Mouse (Mus musculus) bone marrow, adult 2 months (tissue): ENCODE data around the gene Mogs.

Experiments used
- CTCF ChIP-seq: fragments of 200-500 bp; IDR thresholded peaks from 2 replicates; pipeline ENCODE4 v1.5.1; 2011; ENCODE audit warnings: low read length, control low read depth; ENCODE audit not compliant: control insufficient read depth, insufficient read depth
- POLR2A ChIP-seq: fragments of 200-500 bp; IDR thresholded peaks from 2 replicates; pipeline ENCODE4 v1.6.1; 2011; ENCODE audit warnings: low read depth, mild to moderate bottlenecking, control low read depth, low read length, borderline replicate concordance; ENCODE audit not compliant: control insufficient read depth

DNA sequence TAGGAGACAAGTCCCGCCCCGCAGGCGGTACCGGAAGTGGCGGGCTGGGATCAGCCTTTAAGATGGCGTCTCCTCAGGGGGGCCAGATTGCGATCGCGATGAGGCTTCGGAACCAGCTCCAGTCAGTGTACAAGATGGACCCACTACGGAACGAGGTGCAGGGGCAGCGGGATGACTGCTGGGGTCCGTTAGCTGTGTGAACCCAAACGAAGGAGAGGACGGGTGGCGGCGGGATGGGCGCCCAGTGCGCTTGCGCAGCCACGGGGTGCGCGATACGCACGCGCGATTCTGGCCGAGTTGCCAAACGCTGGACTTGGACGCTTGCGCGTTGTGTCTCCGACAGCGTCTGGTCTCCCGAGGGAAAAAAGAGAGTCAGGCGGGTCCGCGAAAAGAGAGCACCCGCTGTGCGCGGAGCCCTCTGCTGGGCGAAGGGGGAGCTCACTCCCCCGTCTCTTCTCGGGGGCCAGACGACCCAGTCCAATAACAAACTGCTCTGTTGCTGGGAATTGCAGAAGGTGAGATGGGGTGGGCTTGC is 36.9 kb upstream of the Mogs start:
- TF ChIP-seq POLR2A (peak; percentile 54; the same call in 1 of the 2 replicates), CTCF (peak; percentile 56)
